Mouse (Mus musculus) kidney, adult 2 months (tissue): Measurements from ENCODE around the gene Nt5c.

ENCODE experiments used
- CTCF ChIP-seq: fragments of 200-500 bp; conservative IDR thresholded peaks from 2 replicates; pipeline ENCODE4 v1.5.1; 2011; ENCODE audit warnings: low read depth, mild to moderate bottlenecking, control low read depth, low read length, moderate library complexity, mixed read lengths; ENCODE audit not compliant: insufficient read depth, insufficient read length
- POLR2A ChIP-seq: fragments of 200-500 bp; IDR thresholded peaks from one replicate; pipeline ENCODE4 v1.6.1; 2011; ENCODE audit warnings: low read depth, low read length, control low read depth

DNA sequence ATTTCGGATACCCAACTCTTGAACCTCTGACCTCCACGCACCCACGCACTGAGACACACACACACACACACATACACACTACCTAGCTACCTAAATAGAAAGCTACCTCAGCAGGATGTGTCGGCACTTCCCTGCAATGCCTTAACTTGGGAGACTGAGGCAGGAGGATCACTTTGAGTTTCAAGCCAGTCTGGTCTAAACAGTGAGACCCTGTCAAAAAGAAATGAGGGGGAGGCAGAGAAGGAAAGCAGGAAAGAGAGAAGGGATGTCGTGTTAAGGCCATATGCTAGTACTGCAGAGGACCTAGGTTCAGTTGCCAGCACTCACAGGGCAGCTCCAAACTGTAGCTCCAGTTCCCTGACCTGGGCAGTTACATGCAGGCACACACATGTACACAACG, 23.4 kb upstream of the Nt5c start:
- TF ChIP-seq CTCF, result no peak
- TF ChIP-seq POLR2A, result no peak
